Mouse (Mus musculus) CD4-positive, CD25-positive, alpha-beta regulatory T cell, adult 2 months (primary cell): ENCODE measurements around the gene Slc18a3.

ENCODE experiments used
- DNase-seq: peaks from one replicate; pipeline ENCODE4 v3.0.0-alpha.2; 2012; ENCODE audit warnings: low read depth, low spot score

The Slc18a3 gene

DNA sequence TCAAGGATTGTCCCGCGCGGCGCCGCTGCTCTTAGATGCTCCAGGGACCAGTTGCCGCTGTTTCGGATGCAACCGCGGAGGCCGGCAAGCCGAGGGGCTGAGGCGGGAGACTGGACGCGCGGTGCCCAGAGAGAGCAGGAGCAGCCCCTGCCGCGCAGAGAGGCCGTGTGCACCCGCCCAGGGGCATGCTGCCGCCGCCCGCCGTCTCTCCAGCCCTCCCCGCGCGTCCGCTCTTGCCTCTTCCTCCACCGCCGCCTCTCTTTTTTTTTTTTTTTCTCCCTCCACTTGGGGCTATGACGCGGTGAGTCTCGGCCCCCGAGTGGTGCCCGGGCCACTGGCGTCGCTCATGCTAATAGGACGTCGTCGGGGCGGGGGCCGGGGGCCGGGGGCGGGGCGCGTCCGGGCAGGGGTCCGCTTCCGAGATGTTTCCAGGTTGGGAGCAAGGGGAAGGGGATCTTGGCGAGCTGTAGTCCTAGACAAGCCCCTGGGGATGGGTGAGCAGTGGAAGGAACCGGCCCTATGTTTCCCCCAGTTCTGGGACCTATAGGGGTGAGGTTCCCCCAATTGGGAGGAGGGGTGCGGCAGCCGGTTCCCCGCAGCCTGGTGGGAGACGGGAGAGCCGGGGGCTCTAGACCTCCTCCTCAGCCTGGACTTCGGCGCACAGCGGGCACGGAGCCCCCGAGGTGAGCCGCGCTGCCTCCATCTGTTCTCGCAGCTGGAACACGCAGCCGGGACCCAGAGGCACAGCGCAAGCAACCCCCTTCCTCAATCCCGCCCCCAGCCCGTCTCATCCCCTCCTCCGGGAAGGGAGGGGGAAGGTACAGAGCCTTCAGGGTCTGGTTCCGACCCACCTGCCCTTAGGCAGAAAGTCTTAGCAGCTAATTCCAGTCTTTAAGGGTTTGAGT lies at the start of gene Slc18a3:
Gene Slc18a3 (minus strand): TSS at position 250 of the 905 bp plus-strand sequence.
- no peak for DNase-seq

DNA sequence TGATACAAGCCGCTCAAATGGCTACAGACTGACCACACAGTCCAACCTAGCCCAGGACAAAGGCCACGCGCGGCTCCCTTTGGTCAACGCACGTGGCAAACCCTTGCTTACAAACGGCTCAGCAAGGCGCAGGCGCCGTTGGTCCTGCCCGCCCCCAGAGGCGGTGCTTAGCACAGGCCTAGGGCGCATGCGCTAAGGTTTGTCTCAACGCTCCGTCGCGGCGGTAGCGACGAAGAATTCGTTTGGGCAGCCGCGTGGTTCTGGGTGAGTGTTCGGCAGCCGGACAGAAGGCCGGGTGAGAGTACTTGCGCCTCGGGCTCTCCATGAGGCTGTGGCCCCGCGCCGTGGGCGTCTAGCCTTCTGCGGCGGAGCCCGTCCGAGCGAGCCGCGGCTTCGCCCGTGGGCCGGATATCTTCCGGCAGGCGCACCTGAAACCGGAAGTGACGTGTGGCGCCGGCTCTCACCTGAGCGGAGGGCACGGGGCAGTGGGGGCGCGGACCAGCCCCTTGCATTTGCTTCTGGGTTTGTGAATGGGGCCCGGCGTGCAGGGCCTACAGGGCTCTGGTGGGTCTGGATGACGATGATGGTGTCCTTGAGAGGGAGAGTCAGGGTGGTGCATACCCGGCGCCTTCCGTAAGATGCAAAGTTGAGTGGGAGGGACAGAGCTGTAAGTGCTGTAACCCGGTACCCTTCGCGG lies 48.8 kb upstream of the Slc18a3 start, which contains the start of gene Ercc6:
Gene Ercc6 (plus strand): TSS at position 186 of the 697 bp plus-strand sequence.
- DNase-seq: peak; percentile 96

DNA sequence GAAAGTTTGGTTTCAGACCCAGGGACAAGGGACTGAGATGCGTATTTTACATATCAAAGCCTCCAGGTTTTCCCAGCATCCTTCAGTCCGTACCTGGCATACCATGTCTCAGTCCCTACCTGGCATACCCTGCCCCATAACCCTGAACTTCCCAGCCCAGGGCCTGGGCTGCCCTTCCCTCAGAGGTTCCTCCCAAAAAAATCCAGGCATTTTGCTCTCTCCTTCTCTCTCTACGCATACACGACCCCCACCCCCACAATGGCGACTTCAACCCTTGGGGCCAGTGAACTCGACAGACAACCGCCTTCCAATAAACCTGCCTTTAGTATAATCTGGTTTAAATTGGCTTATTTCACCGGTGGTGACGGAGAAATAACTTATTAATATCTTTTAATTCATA lies 48.3 kb upstream of the Slc18a3 start:
- DNase-seq: no peak

DNA sequence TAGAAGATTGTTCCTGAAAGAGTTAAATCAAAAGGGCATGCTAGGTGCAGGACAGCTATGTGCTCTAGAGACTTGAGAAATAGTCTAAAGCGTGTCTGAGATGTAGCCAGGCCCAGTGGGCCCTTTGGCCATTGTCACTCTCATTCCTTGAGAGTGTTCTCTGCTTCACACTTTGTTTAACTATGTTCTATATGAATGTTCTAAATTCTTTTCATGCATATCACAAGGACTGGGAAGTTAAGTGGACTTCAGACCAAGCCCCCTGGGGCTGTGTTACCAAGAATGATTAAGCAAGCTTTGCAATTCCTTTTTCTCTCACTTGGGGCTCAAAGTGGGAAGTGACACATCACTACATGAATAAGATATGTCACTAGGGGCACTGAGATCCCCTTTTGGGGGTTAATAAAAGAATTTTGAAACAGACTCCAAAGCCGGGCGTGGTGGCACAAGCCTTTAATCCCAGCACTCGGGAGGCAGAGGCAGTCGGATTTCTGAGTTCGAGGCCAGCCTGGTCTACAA lies 44.9 kb upstream of the Slc18a3 start:
- no peak for DNase-seq

DNA sequence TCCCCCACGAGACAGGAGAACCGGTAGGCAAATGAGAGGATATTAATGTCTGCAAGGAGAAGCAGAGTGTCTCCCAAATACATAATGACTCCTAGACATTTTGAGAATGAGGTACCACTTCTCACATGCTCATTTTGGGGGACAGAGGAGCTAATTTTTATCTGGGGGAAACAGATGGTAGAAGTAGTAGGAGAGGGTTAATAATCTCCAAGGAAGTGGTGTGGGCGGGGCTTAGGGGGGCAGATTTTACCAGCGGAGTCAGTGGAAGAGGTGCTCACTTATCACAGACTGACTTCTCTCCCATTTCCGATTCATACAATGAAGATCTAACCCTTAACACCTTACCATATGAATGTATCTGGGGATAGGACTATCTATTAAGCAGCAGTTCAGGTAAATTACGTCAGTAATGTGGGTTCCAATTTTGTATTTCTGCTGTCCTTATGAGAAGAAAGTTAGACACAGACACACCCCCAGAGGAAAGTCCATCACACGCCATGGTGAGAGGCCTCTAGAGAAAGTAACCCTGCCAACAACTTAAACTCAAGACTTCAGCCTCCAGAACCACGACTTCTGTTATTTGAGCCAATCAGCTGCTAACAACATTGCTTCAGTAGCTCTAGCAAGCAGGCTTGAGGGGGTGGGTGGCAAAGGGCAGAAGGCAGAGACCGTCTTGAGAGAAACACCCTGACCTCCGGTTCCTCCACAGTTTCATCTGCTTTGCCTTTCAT lies 43.6 kb upstream of the Slc18a3 start:
- DNase-seq: no peak

DNA sequence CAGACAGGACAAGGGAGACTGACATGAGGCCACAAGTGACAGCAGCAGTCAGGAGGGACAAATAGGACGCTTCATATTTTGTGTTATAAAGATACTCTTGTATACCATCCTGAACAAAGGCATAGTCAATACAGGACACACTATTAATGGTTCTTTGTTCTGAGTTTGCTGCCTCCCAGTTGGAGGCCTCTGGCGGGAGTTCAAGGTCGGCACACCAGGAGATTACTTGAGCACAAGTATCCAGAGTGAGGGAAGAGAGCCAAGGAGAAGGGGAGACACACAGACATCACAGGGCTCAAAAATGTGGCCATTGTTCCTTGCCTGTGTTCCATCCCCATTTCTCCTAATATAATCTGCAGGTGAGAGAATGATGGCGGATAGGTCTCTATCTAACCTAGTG lies 42.6 kb upstream of the Slc18a3 start:
- no peak for DNase-seq

DNA sequence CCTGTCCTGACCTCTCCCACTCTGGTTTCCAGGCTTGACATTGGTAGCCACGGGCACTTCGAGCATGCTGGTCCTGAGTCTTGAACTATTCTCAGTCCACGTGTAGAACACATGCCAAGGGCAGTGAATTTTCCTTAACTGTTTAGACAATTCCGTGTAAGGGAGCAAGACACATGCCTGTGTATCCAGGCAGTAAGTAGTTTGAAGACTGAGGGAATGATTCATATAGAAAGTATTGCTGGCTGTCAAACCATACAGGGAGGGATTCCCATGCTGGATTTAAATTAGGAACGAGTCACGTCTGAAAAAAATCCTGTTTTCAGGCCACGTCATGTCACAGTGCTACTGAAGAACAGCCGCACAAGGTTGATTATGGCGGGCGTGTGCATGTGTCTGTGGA lies 41.7 kb upstream of the Slc18a3 start:
- DNase-seq: no peak

DNA sequence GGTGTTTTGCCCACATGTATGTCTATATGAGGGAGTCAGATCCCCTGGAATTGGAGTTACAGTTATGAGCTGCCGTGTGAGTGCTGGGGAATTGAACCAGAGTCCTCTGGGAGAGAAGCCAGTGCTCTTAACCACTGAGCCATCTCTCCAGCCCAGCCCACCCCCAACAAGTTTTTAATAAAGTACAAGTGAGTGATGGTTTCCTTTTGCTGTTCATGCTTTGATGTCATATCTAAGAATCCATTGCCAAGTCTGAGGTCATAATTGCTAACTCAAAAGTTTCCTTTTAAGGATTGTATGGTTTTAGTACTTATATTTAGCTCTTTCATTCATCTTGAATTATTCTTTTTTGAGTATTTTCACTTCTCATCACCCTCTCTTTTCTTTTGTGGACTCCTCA lies 39.2 kb upstream of the Slc18a3 start:
- no peak for DNase-seq

DNA sequence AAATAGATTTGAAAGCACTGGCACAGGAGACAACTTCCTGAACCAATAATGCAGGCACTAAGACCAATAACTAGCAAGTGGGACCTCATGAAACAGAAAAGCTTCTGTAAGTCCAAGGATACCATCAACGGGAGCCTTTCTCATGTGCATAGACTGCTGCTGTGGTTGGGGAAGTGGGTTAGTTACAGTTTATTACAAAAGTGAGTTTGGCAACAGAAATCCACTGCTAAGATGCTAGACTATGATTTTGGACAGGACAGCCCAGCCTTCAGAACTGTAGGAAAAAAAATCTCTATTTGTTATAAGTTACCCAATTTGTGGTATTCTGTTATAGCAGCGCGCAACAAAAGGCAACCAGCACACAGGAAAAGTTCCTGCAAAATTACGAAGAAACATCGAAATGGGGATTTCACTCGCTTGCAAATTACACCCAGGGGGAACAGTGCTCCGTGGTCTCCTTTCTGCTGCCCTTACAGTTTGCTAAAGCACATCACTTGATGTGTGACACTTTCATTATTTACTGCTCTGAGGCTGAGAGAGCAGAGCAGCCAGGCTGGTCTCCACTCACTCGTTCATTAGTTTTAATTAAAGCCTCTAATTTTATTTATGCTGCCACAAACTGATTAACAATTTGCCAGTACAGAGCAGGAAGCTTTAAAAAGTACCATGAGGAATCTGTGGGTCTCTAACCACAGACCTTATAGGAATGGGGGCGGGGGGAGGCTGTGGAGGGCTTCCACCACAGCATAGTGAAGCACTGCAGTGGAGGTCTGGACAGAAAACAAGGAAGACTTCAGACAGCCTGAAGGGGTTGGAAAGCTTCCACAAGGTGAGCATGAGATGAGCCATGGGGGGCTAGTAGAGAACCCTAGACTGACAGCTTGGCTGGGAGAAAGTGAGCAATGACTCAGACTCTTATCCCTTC lies 38.4 kb upstream of the Slc18a3 start:
- no peak for DNase-seq

DNA sequence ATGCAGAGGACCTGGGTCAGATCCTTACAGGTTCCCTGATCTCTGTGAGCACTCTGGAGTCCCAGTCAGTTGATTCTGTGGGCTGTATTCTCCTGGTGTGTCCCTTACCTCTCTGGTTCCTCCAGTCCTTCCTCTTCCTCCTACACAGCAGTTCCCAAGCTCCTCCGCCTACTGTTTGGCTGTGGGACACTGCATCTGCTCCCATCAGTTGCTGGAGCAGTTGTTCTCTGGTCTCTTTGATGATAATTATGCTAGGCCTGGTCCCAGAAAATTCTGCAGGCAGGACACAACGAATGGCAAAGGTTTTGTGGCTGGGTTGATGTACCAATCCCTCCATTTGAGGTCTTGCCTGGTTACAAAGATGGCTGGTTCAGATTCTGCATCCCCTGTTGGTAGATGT lies 36.7 kb upstream of the Slc18a3 start:
- no peak for DNase-seq

DNA sequence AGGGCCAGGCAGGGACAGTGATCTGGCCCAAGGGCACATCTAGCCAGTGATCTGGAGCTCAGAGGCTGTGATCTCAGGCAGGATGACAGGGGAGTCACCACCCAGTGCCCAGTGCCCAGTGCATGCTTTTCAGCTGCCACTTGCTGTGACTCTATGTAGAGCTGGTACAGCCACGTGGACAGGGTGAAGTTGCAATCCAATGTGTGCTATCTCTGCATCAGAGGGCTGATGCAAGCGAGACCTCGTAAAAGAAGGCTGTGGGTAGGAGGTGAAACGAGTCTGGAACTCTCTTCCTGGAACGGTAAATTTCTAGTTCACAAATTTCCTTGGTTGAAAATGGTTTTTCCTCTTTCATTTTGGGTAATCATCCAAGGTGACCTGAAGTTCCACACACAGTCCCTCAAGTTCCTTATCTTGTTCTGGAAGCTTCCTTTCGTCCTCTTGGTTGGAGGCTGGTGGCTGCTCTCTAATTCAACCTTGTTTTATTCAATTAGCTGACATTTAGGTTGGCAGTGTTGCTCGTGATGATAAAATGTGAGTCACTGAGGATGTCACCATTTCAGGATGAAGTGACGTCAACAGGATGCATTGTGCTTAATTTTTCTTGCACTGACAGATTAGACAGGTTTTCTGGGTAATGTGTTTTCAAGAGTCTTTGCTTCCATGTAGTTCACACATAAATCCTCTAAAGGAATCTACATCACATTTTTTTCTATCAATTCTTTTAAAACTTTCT lies 31.6 kb upstream of the Slc18a3 start:
- DNase-seq: no peak

DNA sequence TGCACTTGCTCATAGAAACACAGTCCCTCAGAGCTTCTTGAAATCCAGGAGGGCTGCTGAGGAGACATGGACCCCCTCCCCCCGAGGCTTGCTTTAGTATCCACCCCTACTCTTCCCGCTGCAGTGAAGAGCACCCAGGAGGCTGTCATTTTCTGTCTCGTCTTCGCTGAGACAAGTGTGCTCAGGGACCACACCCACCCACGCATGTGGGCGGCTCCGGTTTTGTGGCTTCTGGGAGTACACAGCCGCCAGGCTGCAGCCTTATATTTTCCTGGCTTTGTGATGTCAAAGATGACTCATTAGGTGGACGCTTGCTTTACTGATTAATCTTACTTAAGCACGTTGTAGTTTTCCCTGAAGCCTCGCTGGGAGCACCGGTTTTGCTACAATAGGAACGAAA lies 27.9 kb upstream of the Slc18a3 start:
- peak; percentile 62 for DNase-seq

DNA sequence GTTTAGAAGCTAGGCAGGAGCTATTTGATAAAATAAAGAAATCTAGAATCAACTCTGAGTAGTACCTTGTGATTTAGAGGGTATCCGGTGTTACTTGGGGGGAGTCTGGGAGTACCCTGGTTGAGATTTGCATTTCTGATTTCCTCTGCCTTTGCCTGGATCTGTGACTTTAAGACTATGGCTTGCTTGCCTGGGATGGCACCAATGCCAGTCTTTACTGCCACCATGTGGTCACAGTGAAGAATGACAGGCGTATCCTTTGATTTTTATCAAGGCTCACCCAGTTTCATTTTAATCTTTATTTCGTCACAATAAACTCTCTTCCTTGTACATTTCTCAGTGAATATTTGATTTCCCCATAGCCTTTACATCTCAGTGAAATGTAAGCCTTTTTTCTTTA lies 17.4 kb upstream of the Slc18a3 start:
- peak; percentile 69 for DNase-seq

DNA sequence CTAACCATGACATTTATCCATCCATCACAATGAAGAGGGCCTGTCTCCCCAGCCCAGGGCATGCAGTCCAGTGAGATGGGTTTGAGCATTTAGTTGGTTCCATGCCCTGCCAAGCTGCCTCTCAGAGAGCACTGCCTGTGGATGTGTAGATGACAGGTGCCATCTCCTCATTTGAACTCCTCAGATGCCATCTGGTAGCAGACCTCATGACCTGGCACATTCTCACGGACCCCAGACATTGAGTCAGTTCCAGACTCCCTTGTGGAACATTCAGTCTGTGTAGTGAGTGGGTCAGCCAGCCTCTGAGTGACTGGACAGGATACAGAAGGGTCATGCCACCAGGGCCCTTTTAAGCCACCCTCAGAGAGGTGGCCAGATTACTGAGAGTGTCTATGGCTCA lies 12.9 kb upstream of the Slc18a3 start:
- DNase-seq: no peak

DNA sequence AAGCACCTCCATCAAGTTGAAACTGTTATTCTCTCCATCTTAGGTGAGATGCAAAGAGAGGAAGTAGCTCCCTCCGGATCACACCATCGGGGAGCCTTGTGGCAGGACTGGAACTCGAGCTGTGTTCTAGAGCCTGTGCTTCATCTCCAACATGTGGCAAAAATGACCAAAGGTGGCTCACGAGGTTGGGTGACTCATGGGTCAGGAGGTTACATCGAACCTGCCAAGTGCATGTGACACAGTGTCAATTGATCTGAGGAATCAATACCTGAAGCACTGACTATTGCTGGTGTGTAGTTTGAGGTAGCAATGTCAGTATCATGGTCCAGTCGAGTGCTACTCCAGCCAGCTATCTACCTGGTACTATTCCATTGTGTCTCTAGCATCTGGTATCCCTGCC lies 11.9 kb upstream of the Slc18a3 start:
- DNase-seq: no peak

DNA sequence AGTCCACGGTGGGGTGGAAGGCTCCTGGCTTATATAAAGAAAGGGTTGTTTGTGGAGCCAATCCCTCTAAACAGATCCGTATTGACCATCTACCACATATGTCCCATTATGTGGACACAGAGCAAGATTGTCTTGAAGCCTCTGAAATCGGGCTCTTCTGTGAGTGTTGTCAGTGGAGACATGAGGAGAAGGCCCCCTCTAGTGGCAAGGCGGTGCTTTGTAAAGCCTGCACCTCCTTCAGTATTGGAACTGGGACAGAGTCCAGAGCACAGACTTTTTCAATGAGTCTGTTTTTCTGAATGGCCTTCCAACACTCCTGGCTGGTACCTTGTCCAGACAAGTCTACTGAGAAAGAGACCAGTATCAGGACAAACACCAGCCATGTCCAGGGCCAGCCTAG lies 8.3 kb upstream of the Slc18a3 start:
- peak; percentile 52 for DNase-seq

DNA sequence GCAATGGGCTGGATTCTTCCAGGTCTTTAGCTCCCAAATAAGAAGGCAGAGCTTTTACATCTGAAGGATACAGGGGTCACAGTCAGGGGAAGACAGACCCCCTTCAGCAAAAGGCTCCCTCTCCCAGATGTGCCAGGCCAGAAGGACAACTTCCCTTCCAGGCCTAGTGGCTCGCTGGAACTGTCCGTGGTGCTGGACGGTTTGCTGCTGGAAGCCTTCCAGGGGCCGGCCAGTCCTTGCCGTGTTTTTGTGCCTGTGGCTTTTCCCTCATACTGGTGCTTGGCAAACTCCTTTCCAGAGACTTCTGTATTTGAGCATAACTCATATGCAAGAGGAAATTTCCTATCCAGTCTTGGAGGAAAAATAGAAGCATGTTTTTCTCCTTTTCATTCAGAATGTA lies 3.0 kb upstream of the Slc18a3 start:
- no peak for DNase-seq

DNA sequence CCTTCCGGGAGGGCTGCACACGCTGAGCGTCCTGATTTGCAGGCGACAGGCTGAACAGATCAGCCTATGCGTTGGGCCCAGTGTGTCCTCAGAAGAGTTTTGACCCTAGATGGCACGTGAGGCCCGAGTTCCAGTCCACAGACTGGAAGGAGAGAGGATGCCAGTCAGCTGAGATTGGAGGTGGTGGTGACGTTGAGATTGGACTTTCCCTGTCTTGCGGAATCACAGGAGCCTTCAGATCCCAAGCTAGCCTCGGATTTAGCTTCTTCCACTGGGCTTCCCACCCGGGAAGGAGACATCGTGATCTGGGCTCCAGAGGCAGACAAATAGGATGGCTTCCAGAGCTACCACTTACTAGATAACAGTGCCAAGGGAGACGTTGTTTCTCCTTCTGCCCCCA lies 1.2 kb upstream of the Slc18a3 start, which contains the start of gene Chat:
Gene Chat (minus strand): TSS at position 101 of the 400 bp plus-strand sequence.
- no peak for DNase-seq

DNA sequence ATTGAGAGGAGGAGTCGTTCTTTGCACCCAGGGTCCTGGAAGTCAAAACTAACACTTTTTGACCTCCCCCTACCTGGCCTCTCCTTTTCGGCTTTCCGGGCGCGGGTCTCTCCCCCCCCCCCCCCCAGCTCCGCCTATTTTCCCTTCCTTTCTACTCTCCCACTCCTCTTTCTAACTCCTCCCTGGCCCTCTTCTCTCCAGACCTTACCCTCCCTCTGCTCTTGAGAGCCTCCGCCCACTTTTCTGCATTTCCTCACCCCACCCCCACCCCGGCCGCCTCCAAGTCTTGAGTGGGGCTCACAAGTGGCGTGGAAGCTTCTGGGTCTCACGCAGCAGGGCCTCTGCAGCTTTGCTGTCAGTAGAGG lies 838 bp upstream of the Slc18a3 start:
- no peak for DNase-seq
